Mouse (Mus musculus): Measurements from ENCODE around the gene Mki67. TPM values are rescaled to one million over a fixed set of nuclear protein-coding genes. Genes with fewer than 3 reads are reported as not detected.

The Mki67 gene
- total and polyA plus RNA-seq, 3 experiments = 0.16 to 1.9 (median 0.97) TPM

DNA sequence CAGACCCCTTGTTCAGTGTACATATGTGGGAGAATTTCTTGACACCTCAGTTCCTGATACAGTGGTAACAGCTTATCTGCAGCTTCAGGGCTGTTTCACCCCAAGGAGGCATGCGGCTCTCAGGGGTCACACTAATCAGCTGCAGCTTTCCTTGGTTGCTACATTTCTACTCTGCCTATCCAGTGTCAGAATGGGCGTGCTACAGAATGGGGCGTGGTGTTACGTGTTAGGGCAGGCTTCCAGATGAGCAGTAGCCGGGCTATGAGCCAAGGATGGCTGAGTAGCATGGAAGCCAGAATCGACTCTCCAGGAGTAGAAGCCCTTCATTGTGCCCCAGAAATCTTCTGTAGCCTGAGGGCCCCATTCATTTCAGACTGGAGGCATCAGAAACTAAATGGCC, 32.8 kb upstream of the Mki67 start:
- intact Hi-C loops (cut with DNase I) = no loop called here
- Histone ChIP-seq H3K79me2 (replicated peaks; ENCODE audit: control insufficient read depth, insufficient read depth, low read length) (no peaks in the 10 kb centered on the region), H3K27me3 (ENCODE audit: control insufficient read depth, insufficient read depth, low read length) (no peaks in the 10 kb centered on the region), H3K4me3 (no peak overlapping the region), H3K36me3 (ENCODE audit: control insufficient read depth, insufficient read depth, low read length) (no peaks in the 10 kb centered on the region), H3K27ac (no peak overlapping the region), H3K4me1 (ENCODE audit: control insufficient read depth, insufficient read depth, low read length) (peaks cover 2% of the 10 kb centered on the region), H3K9ac (ENCODE audit: low read depth, low read length) (no peak overlapping the region)
- peak; percentile 37 to 39 for DNase-seq
- no peak for TF ChIP-seq CTCF (IDR thresholded peaks at IDR 0.05)
- no peak for TF ChIP-seq EP300 (IDR thresholded peaks at IDR 0.05; ENCODE audit: insufficient read depth, low read depth, low read length)
- TF ChIP-seq POLR2A (IDR thresholded peaks at IDR 0.05; ENCODE audit: insufficient read depth, low read depth, low read length) = no peak
- 18% methylated on average over 6 of the region's 6 CpGs for WGBS

GRCm38 (mm10) chr7:135747072-135747471, 30.9 kb upstream of the Mki67 start:
- no peaks in the 10 kb centered on the region for H3K36me3 ChIP-seq (ENCODE audit: control insufficient read depth, insufficient read depth, low read length)
- H3K27ac ChIP-seq = no peak overlapping the region
- no peaks in the 10 kb centered on the region for H3K27me3 ChIP-seq (ENCODE audit: control insufficient read depth, insufficient read depth, low read length)
- no peak overlapping the region for H3K4me3 ChIP-seq
- no peak overlapping the region for H3K9ac ChIP-seq (ENCODE audit: low read depth, low read length)
- no peak for DNase-seq
- H3K79me2 ChIP-seq (replicated peaks; ENCODE audit: control insufficient read depth, insufficient read depth, low read length) = no peaks in the 10 kb centered on the region
- TF ChIP-seq POLR2A (IDR thresholded peaks at IDR 0.05; ENCODE audit: insufficient read depth, low read depth, low read length) (no peak), CTCF (IDR thresholded peaks at IDR 0.05) (no peak), EP300 (IDR thresholded peaks at IDR 0.05; ENCODE audit: insufficient read depth, low read depth, low read length) (no peak)
- 46% methylated on average over 2 of the region's 2 CpGs for WGBS
- H3K4me1 ChIP-seq (ENCODE audit: control insufficient read depth, insufficient read depth, low read length) = peaks cover 2% of the 10 kb centered on the region
- intact Hi-C loops (cut with DNase I) = no loop called here

- H3K4me3 ChIP-seq = no peak overlapping the region
- peaks cover 2% of the 10 kb centered on the region for H3K4me1 ChIP-seq (ENCODE audit: control insufficient read depth, insufficient read depth, low read length)
- no peaks in the 10 kb centered on the region for H3K79me2 ChIP-seq (replicated peaks; ENCODE audit: control insufficient read depth, insufficient read depth, low read length)
- H3K27ac ChIP-seq = no peak overlapping the region
- TF ChIP-seq EP300 (IDR thresholded peaks at IDR 0.05; ENCODE audit: insufficient read depth, low read depth, low read length) (no peak), CTCF (IDR thresholded peaks at IDR 0.05) (no peak), POLR2A (IDR thresholded peaks at IDR 0.05; ENCODE audit: insufficient read depth, low read depth, low read length) (no peak)
- 51% methylated on average over 6 of the region's 6 CpGs for WGBS
- H3K9ac ChIP-seq (ENCODE audit: low read depth, low read length) = no peak overlapping the region
- no peaks in the 10 kb centered on the region for H3K36me3 ChIP-seq (ENCODE audit: control insufficient read depth, insufficient read depth, low read length)
- DNase-seq = no peak
- intact Hi-C loops (cut with DNase I) = no loop called here
- H3K27me3 ChIP-seq (ENCODE audit: control insufficient read depth, insufficient read depth, low read length) = no peaks in the 10 kb centered on the region
Observed at GRCm38 (mm10) chr7:135746528-135746927, 30.4 kb upstream of the Mki67 start.

- 12% methylated on average over 2 of the region's 2 CpGs for WGBS
- Histone ChIP-seq H3K27ac (no peak overlapping the region), H3K27me3 (ENCODE audit: control insufficient read depth, insufficient read depth, low read length) (no peaks in the 10 kb centered on the region), H3K36me3 (ENCODE audit: control insufficient read depth, insufficient read depth, low read length) (no peaks in the 10 kb centered on the region), H3K9ac (ENCODE audit: low read depth, low read length) (no peak overlapping the region), H3K79me2 (replicated peaks; ENCODE audit: control insufficient read depth, insufficient read depth, low read length) (no peaks in the 10 kb centered on the region), H3K4me1 (ENCODE audit: control insufficient read depth, insufficient read depth, low read length) (peaks cover 2% of the 10 kb centered on the region), H3K4me3 (no peak overlapping the region)
- DNase-seq = peak in 1 of 2 experiments; percentile 11
- intact Hi-C loops (cut with DNase I) = no loop called here
- TF ChIP-seq EP300 (IDR thresholded peaks at IDR 0.05; ENCODE audit: insufficient read depth, low read depth, low read length) (no peak), CTCF (IDR thresholded peaks at IDR 0.05) (no peak), POLR2A (IDR thresholded peaks at IDR 0.05; ENCODE audit: insufficient read depth, low read depth, low read length) (no peak)
Observed at GRCm38 (mm10) chr7:135745091-135745490, 28.9 kb upstream of the Mki67 start.

- TF ChIP-seq CTCF (IDR thresholded peaks at IDR 0.05) (no peak), EP300 (IDR thresholded peaks at IDR 0.05; ENCODE audit: insufficient read depth, low read depth, low read length) (no peak), POLR2A (IDR thresholded peaks at IDR 0.05; ENCODE audit: insufficient read depth, low read depth, low read length) (no peak)
- Histone ChIP-seq H3K36me3 (ENCODE audit: control insufficient read depth, insufficient read depth, low read length) (no peaks in the 10 kb centered on the region), H3K9ac (ENCODE audit: low read depth, low read length) (no peak overlapping the region), H3K4me3 (no peak overlapping the region), H3K4me1 (ENCODE audit: control insufficient read depth, insufficient read depth, low read length) (no peaks in the 10 kb centered on the region), H3K79me2 (replicated peaks; ENCODE audit: control insufficient read depth, insufficient read depth, low read length) (no peaks in the 10 kb centered on the region), H3K27ac (no peak overlapping the region), H3K27me3 (ENCODE audit: control insufficient read depth, insufficient read depth, low read length) (no peaks in the 10 kb centered on the region)
- 69% methylated on average over 3 of the region's 3 CpGs for WGBS
- intact Hi-C loops (cut with DNase I) = no loop called here
- no peak for DNase-seq
Observed at GRCm38 (mm10) chr7:135740453-135740852, 24.3 kb upstream of the Mki67 start.

- H3K79me2 ChIP-seq (replicated peaks; ENCODE audit: control insufficient read depth, insufficient read depth, low read length) = no peaks in the 10 kb centered on the region
- no peak for TF ChIP-seq CTCF (IDR thresholded peaks at IDR 0.05)
- TF ChIP-seq EP300 (IDR thresholded peaks at IDR 0.05; ENCODE audit: insufficient read depth, low read depth, low read length) = no peak
- TF ChIP-seq POLR2A (IDR thresholded peaks at IDR 0.05; ENCODE audit: insufficient read depth, low read depth, low read length) = no peak
- no peaks in the 10 kb centered on the region for H3K36me3 ChIP-seq (ENCODE audit: control insufficient read depth, insufficient read depth, low read length)
- intact Hi-C loops (cut with DNase I) = loop anchor here (5.0 kb wide), 2 partner anchors 54 to 199 kb away; partner anchors contain the start of gene Ptpre
- no peaks in the 10 kb centered on the region for H3K27me3 ChIP-seq (ENCODE audit: control insufficient read depth, insufficient read depth, low read length)
- no peak overlapping the region for H3K4me3 ChIP-seq
- no peak overlapping the region for H3K9ac ChIP-seq (ENCODE audit: low read depth, low read length)
- WGBS = 40% methylated on average over 3 of the region's 3 CpGs
- peaks cover 1% of the 10 kb centered on the region; the same call in 1 of the 2 replicates for H3K4me1 ChIP-seq (ENCODE audit: control insufficient read depth, insufficient read depth, low read length)
- no peak for DNase-seq
- H3K27ac ChIP-seq = no peak overlapping the region
Observed at GRCm38 (mm10) chr7:135736581-135736886, 20.4 kb upstream of the Mki67 start.
